Mouse (Mus musculus) central nervous system, embryonic 14 days (tissue): ENCODE measurements around the gene Psmb4. TPM values are rescaled to one million over a fixed set of nuclear protein-coding genes. Genes with fewer than 3 reads are reported as not detected.

Experiments
- polyA plus RNA-seq: library from polyadenylated mRNA; depleted of rRNA; stranded (reverse); fragments of >200 nt; gene quantifications from 2 replicates; pipeline ENCODE4 v1.2.3, GENCODE M21; 2012; rRNA removed

The Psmb4 gene
- 395 and 399 TPM in 2 replicates for polyA plus RNA-seq

DNA sequence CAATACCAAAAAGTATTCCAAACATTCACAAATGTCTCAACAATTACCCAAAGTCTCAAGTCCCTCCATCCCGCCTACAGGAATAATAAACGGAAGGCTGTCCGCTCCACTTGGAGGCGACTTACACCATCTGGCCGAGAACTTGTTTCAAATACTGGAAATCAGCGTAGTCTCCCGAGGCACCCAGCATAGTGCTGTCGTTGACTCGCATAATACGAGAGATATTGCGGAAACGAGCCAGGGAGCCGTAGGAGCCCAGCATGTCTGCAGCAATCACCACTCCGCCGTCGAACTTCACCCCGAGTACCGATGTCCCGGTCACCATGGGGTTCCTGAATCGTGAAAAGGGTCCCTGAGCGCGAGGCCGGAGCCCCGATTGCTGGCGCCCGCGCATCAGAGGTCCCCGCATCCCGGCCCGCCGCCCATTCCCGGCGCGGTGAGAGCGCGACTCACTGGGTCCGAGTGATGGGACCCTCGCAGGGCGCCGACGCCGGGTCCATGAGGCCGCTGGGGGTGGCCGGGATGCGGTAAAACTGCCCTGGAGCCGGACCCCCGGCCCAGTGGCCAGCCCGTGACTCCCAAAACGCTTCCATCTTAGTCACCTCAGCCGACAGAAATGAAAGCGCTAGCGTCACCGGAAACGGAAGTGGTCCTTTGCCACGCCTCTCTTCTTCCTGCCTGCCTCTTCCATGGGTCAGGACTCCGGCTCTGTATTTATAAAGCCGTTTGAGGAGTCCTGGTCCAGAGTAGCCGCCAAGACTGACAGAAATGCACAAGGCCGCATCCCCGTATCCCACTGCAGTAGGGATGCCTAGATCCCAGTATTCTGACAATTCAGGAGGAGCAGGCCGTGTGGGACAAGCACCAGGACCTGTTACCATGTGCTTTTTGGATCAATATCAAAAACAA, at the start of gene Psmb4:
Gene Psmb4, minus strand, starts transcription at position 646 of the 909 bp plus-strand sequence.

DNA sequence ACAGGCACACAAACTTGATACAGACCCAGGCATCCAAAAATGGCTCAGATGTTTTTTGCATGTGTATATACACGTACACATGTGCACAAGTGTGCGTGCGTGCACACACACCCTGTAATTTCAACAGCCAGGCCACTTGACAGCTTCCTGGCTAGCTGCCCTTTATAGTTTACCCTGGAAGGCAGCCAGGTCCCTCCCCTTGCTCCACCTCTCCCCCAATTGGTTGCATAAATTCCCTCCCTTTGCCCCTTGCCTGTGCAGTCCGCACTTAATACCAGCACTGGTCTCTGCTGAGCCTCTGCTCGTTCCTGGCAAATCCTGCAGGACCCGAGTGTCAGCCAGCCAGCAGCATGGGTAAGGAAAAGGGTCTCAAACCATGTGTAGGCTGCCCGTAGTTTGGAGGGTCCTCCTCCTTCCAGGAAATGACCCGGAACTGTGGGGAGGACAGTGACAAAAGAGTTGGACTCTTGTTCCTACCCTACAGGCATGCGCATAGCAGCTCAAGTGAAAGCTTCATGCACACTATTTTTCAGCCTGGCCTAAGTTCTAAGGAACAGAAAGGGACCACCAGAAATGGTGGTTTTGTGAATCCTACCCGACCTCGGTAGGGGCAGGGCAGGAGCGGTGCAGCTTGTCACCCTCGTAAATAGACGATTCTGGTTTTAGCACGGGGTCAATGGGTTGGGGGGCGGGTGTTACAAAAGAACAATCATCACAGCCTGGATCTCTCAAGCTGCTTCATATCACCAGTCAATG, 46.2 kb upstream of the Psmb4 start, which contains the start of gene Selenbp1:
Gene Selenbp1, plus strand, starts transcription at position 248 of the 756 bp plus-strand sequence.

DNA sequence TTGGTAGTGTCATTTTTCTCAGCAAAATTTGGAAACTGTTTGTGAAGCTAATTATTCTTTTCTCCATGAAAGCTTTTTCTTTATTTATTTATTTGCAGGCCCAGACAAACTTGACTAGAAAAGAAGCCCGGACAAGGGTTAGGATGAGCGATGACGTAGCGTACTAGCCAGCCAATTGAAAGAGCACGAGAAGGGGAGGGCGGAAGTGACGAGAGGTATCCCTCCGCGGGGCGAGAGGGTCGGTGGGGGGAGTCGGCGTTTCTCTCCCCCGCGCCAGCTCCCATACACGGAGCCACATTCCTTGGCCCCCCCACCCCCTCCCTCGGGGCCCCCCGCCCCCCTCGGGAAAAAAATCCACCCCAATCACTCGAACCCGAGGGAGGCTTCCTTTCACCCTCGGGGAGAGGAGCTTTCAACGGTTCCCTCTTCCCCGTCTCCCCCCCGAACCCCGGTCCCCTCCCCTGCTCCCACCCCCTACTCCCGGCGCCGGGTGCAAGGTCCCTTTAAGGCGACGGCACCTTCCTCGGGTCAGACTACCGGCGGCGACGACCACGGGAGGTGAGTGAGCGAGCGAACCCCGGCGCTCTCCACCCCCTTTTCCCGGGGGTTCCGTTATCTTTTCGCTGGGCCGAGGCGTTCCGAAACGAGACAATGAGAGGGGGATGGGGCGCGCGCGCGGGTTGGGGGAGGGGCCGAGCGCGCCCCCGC, 49.4 kb downstream of the Psmb4 start, which contains the start of gene Pogz:
Gene Pogz, plus strand, starts transcription at position 385 of the 708 bp plus-strand sequence.

Other genes starting within 250 kb of the Psmb4 start
- not detected in 2 replicates for gene Gm10972, start 243.8 kb downstream of the Psmb4 start, polyA plus RNA-seq
- gene Tuft1, start 228.1 kb downstream of the Psmb4 start, polyA plus RNA-seq, result 3.9 and 5.2 TPM in 2 replicates
- 0.26 and 0.66 TPM in 2 replicates for gene Selenbp2, start 193.4 kb downstream of the Psmb4 start, polyA plus RNA-seq
- gene Cgn, start 100.5 kb downstream of the Psmb4 start, polyA plus RNA-seq, result 5.9 and 6.6 TPM in 2 replicates
- 63.8 and 67.6 TPM in 2 replicates for gene Pogz, start 49.4 kb downstream of the Psmb4 start, polyA plus RNA-seq
- gene Selenbp1, start 46.1 kb upstream of the Psmb4 start, polyA plus RNA-seq, result 8.6 and 11.5 TPM in 2 replicates
- gene Rfx5, start 67.1 kb upstream of the Psmb4 start, polyA plus RNA-seq, result 26.9 and 27.6 TPM in 2 replicates
- gene Pi4kb, start 87.8 kb upstream of the Psmb4 start, polyA plus RNA-seq, result 49.2 and 51.5 TPM in 2 replicates
- gene Zfp687, start 128.5 kb upstream of the Psmb4 start, polyA plus RNA-seq, result 24.9 and 26.9 TPM in 2 replicates
- 274 and 277 TPM in 2 replicates for gene Psmd4, start 155.7 kb upstream of the Psmb4 start, polyA plus RNA-seq
- 29.6 and 30.0 TPM in 2 replicates for gene Pip5k1a, start 220.0 kb upstream of the Psmb4 start, polyA plus RNA-seq
- gene Vps72, start 224.1 kb upstream of the Psmb4 start, polyA plus RNA-seq, result 167 and 188 TPM in 2 replicates
- 2.2 and 2.9 TPM in 2 replicates for gene Tmod4, start 237.5 kb upstream of the Psmb4 start, polyA plus RNA-seq
- 135 and 140 TPM in 2 replicates for gene Scnm1, start 247.1 kb upstream of the Psmb4 start, polyA plus RNA-seq
- 22.2 and 22.8 TPM in 2 replicates for gene Lysmd1, start 247.1 kb upstream of the Psmb4 start, polyA plus RNA-seq